Mouse (Mus musculus) lung, adult 18-20 months (tissue): ENCODE measurements around the gene Sae1.

Experiments used
- DNase-seq, 2 experiments: peaks; one replicate each; pipeline ENCODE4 v3.0.0; 2022; ENCODE audit warnings: mixed read lengths in 2 of 2

The Sae1 gene

DNA sequence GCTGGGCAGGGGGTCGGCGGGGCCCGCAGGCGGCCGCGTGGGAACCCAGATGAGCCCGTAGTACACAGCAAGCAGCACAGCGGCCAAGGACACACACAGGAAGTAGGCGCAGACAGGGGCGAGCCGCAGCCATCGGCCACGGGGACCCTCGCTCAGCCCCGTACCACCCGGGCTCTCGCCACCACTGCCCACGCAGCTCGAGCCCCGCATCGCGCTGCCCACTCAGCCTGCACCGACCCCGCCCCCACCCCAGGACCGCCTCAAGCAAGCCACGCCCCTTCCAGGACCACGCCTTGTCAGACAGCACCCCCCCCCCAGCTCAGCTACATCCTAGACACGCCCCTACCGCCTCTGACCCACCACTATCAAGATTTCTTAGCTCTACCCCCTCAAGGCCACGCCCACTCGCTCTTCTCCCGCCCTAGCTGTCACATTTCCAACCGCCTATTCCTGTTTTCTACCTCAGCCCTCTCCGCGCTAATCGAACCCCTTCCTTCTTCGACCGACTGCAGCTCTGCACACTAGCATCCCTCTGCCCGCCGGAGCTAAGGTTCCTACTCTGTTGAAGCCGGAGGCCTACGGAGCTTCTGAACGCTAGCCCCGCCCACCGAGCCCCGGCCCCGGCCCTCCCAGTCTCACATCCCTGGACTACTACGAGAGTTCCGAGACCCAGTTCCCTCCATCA lies 114.4 kb downstream of the Sae1 start, which contains the start of gene Inafm1:
Gene Inafm1, minus strand, starts transcription at position 537 of the 685 bp plus-strand sequence.
- peak; percentile 91 to 93 for DNase-seq

DNA sequence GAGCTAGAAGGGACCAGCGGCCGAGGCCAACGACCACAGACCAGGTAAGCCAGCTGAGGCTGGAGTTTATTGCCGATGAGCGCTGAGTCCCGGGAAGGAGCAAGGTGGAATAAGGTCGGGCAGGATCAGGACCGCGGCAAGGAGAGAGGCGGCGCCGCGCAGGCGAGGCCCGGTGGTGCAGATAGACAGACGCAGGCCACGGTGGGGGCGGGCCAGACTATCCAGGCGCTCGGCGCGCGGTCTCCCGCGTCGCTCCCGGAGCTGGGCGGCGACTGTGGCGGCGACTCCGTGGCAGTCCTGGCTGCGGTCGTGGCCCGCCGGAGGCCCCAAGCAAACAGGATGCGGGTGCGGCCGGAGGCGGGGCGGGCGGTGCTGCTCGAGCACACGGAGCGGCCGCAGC lies 114.9 kb downstream of the Sae1 start:
- DNase-seq = peak; percentile 71 to 74

DNA sequence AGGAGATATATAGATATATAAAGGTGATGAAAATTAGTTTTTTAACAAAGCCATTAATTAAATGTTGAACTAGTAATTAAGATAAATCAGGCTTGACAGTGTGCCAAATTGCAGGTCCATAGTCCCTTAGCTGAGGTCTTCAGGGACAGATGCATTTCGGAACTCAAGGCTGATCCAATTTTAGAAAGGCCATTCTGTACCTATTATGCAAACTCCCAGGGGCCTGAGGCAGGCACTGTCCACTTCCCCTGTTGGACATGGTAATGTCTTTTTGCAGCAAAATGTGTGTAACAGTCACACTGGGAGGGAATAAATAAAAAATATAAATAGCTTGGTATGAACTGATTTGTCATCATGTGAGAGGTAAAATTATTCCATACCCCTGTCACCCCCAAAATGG lies 116.5 kb downstream of the Sae1 start:
- no peak for DNase-seq
